Mouse (Mus musculus): Measurements from ENCODE around the gene Dpy19l2. TPM values are rescaled to one million over a fixed set of nuclear protein-coding genes. Genes with fewer than 3 reads are reported as not detected.

The Dpy19l2 gene
- not detected for polyA plus RNA-seq (2017; shearing (Covaris generic))

DNA sequence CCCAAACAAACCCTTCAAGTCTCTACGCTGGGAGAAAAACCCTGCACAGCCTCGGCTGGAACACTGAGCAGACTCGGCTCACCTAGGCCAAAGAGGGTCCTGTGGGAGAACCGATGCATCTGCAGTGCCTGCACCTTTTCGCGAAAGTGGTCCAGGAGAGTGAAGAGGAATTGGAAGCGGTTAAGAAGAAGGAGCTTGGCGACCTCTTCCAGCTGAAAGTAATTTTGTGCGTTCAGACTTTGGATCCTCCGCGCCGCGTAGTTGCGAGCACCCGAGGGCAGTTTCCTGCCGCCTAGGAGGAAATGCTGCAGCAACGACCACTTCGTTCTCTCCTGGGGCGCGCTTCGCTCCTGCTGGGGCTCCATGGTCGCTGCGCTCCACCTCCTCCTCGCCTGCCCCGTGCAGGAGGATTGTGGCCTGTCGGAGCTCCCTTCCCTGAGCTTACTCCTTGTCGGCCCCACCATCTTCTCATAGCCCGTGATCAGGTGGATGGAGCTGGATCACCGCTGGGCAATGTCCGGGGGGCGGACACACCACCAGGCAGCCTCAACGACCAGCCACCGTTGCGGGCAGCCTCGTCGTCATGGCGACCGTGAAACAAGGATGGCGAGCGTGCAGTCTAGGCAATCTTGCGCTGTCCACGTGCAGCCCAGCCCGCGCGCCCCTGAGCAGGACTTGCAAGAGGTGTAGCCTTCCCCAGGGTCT lies at the start of gene Dpy19l2:
Gene Dpy19l2, minus strand, starts transcription at position 594 of the 705 bp plus-strand sequence.

DNA sequence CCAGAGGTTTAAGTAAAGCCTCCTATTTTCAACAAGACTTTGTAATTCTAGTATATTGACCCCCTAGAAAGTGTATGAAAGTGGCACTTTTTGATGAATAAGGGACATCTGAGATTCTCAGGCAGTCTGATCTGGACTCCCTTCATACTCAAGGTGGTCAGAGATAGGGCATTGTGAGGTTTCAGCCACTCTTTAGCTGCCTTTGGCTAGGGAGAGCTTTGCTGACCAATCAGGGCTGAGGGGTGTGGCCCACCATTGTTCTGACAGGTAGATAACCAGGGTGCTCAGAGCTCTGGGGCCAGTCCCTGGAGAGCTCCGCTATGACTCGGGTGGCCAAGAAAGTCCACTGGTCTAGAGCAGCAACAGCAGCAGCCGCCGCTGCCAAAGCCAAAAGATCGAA lies 71.2 kb downstream of the Dpy19l2 start, which contains the start of gene Cypt4:
Gene Cypt4, plus strand, starts transcription at position 301 of the 400 bp plus-strand sequence.

Other genes with a start within 250 kb of the Dpy19l2 start
- 10 to 100 TPM; 13.6 to 23.3 TPM for gene Dpy19l1, start 193.2 kb downstream of the Dpy19l2 start, polyA plus RNA-seq (2017; shearing (Covaris generic))
- gene Cypt4, start 71.1 kb downstream of the Dpy19l2 start, polyA plus RNA-seq (2017; shearing (Covaris generic)), result not detected
- gene Tbx20, start 78.0 kb upstream of the Dpy19l2 start, polyA plus RNA-seq (2017; shearing (Covaris generic)), result under 1 TPM; 0.08 to 0.21 TPM